Mouse (Mus musculus) embryonic facial prominence, embryonic 11.5 days (tissue): ENCODE data around the gene Bcl7c. TPM values are rescaled to one million over a fixed set of nuclear protein-coding genes. Genes with fewer than 3 reads are reported as not detected.
A peak's percentile ranks its signal among the peaks of the same experiment; 100 is the strongest.

Experiments used
- ATAC-seq: fragments of 200-750 bp; cut with Nextera tagmentation; replicated peaks from 2 replicates; pipeline ENCODE4 v1.8.0; 2017; ENCODE audit warnings: low read depth; ENCODE audit not compliant: insufficient number of reproducible peaks, low FRiP score, low TSS enrichment
- DNase-seq: peaks from one replicate; pipeline ENCODE4 v3.0.0-alpha.2; 2015; ENCODE audit warnings: low spot score
- H3K27ac ChIP-seq: fragments of 300-500 bp; sonication (generic); replicated peaks from 2 replicates; pipeline ENCODE4 v1.5.1; 2014; ENCODE audit warnings: mild to moderate bottlenecking, low read depth, low read length, control low read depth
- H3K27me3 ChIP-seq: fragments of 300-500 bp; sonication (generic); 2 replicates; pipeline ENCODE4 v1.6.1; 2014; ENCODE audit warnings: mild to moderate bottlenecking, low read length, moderate library complexity, mixed read lengths; ENCODE audit not compliant: control insufficient read depth, insufficient read depth
- H3K36me3 ChIP-seq: fragments of 300-500 bp; sonication (generic); replicated peaks from 2 replicates; pipeline ENCODE4 v1.6.1; 2014; ENCODE audit warnings: low read depth, mild to moderate bottlenecking, low read length, moderate library complexity, mixed read lengths; ENCODE audit not compliant: control insufficient read depth, insufficient read depth
- H3K4me1 ChIP-seq: fragments of 300-500 bp; sonication (generic); 2 replicates; pipeline ENCODE4 v1.6.1; 2014; ENCODE audit warnings: low read length, mixed read lengths; ENCODE audit not compliant: control insufficient read depth, insufficient read depth
- H3K4me2 ChIP-seq: fragments of 300-500 bp; sonication (generic); 2 replicates; pipeline ENCODE4 v1.6.1; 2014; ENCODE audit warnings: low read depth, mild to moderate bottlenecking, control low read depth, low read length, moderate library complexity
- H3K4me3 ChIP-seq: fragments of 300-500 bp; sonication (generic); 2 replicates; pipeline ENCODE4 v1.5.1; 2014; ENCODE audit warnings: low read depth, low read length, control low read depth
- H3K9ac ChIP-seq: fragments of 300-500 bp; sonication (generic); replicated peaks from 2 replicates; pipeline ENCODE4 v1.6.1; 2014; ENCODE audit warnings: mild to moderate bottlenecking, control low read depth, low read length
- H3K9me3 ChIP-seq: fragments of 300-500 bp; sonication (generic); replicated peaks from 2 replicates; pipeline ENCODE4 v1.6.1; 2016; ENCODE audit warnings: mild to moderate bottlenecking, low read length, inconsistent platforms, mixed read lengths; ENCODE audit not compliant: control insufficient read depth
- WGBS: fragments of 180-500 bp; shearing (Covaris S2); extraction: QIAGEN DNeasy Blood & Tissue Kit; methylation state at CpG from one replicate; pipeline ENCODE4 v1.1.7; 2014; 5-methylcytosine and 5-hydroxymethylcytosine counted together
- polyA plus RNA-seq: library from polyadenylated mRNA; unstranded; fragments of >200 nt; fragmentation: Nextera tagmentation; extraction: Ambion mirVana; gene quantifications from 2 replicates; pipeline ENCODE4 v1.2.1, GENCODE M21; 2014

Gene Bcl7c
- polyA plus RNA-seq: 84.9 and 86.6 TPM in 2 replicates

DNA sequence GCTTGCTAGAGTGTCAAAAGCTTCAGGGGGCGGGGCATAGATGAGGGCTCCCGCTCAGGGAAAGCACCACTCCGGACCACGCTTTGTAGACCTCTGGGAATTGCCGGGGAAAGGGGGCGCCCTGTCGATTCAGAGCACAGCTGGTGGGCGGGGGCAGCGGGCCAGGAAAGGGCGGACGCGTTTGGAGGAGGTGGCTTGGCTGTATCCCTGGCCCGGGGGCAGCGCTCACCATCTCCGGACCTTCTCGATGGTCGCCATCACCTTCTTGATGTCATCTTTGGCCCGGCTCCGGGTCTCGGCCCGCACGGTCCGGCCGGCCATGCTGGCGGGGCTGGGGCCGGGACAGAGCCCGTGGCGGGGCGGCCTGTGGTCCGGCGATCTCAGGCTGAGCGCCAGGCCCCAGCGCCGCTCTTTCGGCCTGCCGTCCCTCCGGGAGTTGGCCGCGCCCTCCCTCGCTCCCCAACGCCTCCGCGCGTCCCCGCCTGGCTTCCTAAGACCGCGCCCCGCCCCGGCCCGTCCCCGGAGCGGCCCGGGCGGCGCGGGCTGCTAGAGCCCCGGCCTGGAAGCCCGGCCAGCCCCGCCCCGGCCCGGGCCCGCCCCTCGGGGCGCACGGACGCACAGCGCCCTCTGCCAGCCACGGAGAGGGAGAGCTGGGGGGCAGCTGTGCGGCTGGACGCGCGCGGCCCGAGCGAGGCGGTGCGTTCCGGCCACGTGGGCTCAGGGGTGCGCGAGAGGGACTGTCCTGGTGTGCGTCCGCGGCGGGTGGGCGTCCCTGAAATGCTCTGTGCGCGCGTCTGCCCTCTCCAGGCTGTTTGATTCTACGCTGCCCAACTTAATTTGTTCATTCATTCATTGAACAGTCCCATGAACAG lies at the start of gene Bcl7c:
TSS of gene Bcl7c (minus strand) at position 727 of the 872 bp plus-strand sequence.
- no peaks in the 10 kb centered on the region for H3K9me3 ChIP-seq
- DNase-seq (peak; percentile 96), ATAC-seq (peak; percentile 83)
- peak within 1 kb of the TSS; percentile 64 for H3K4me3 ChIP-seq
- under 1% methylated on average over 88 of the region's 90 CpGs for WGBS
- peaks cover 6% of the 10 kb centered on the region for H3K4me1 ChIP-seq
- no peaks in the 10 kb centered on the region for H3K27me3 ChIP-seq
- peak within 1 kb of the TSS; percentile 98 for H3K27ac ChIP-seq
- H3K36me3 ChIP-seq: no peaks in the 10 kb centered on the region
- peak within 1 kb of the TSS; percentile 80 for H3K9ac ChIP-seq
- H3K4me2 ChIP-seq: peak within 1 kb of the TSS; percentile 56

DNA sequence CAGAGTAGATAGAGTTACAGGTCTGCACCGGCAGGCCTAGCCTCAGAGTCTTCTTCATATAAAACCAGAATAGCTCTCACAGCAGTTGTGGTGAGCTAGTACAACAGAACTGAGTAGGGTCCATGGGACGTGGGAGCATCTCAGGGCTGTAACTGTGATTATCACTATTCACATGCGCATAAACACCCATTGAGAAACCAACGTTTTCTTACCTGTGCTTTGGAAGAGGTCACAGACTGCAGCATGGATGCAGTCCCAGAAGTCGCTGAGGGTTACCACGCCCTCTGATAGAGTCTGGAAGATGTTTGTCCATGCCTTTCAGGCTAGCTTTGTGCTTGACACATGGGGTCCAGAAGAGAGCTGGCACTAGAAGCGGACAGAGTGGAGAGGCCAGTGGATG lies 45.0 kb upstream of the Bcl7c start:
- ATAC-seq (no peak), DNase-seq (no peak)
- Histone ChIP-seq H3K9me3 (no peaks in the 10 kb centered on the region), H3K36me3 (peaks cover 33% of the 10 kb centered on the region), H3K4me3 (no peak overlapping the region), H3K27me3 (no peaks in the 10 kb centered on the region), H3K4me1 (no peaks in the 10 kb centered on the region), H3K27ac (no peak overlapping the region), H3K4me2 (no peak overlapping the region), H3K9ac (no peak overlapping the region)
- WGBS: 86% methylated on average over 7 of the region's 7 CpGs

GRCm38 (mm10) chr7:127753158-127753557 lies 44.4 kb upstream of the Bcl7c start:
- DNase-seq (no peak), ATAC-seq (no peak)
- Histone ChIP-seq H3K4me3 (no peak overlapping the region), H3K27ac (no peak overlapping the region), H3K27me3 (no peaks in the 10 kb centered on the region), H3K9ac (no peak overlapping the region), H3K9me3 (no peaks in the 10 kb centered on the region), H3K36me3 (peaks cover 33% of the 10 kb centered on the region), H3K4me1 (no peaks in the 10 kb centered on the region), H3K4me2 (no peak overlapping the region)
- WGBS: 70% methylated on average over 5 of the region's 5 CpGs

DNA sequence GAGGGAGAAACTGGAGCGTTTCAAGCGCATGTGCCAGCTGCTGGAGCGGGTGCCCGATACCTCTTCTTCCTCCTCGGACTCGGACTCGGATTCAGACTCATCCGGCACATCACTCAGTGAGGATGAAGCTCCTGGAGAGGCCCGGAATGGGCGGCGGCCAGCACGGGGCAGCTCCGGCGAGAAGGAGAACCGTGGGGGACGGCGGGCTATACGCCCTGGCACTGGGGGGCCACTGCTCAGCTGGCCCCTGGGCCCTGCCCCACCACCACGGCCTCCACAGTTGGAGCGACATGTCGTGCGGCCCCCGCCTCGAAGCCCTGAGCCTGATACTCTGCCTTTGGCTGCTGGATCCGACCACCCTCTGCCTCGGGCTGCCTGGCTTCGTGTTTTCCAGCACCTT lies 43.3 kb upstream of the Bcl7c start:
- Histone ChIP-seq H3K9ac (no peak overlapping the region), H3K27ac (no peak overlapping the region), H3K9me3 (no peaks in the 10 kb centered on the region), H3K27me3 (no peaks in the 10 kb centered on the region), H3K4me3 (no peak overlapping the region), H3K36me3 (peaks cover 33% of the 10 kb centered on the region), H3K4me1 (no peaks in the 10 kb centered on the region), H3K4me2 (no peak overlapping the region)
- DNase-seq (no peak), ATAC-seq (no peak)
- WGBS: 94% methylated on average over 27 of the region's 27 CpGs

DNA sequence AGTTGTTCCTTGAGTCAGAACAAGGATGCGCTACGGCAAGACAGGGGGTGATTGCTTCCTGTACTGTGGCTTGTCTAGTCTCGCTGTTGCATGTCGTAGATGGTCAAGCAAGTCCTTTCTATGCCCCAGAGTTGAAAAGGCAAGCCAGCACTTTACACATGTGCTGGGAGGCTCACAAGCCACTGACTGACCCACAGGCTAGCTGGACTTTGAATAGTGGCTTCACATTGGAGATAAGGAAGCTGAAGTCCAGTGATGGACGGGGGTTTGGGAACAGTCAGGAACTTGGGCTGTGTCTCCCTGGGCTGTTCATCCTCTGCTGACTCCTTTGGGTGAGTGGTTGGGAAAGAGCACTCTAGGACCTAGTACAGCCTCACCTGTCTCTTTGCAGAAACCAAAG lies 42.9 kb upstream of the Bcl7c start:
- Histone ChIP-seq H3K27ac (no peak overlapping the region), H3K27me3 (no peaks in the 10 kb centered on the region), H3K4me3 (no peak overlapping the region), H3K4me2 (no peak overlapping the region), H3K36me3 (peaks cover 33% of the 10 kb centered on the region), H3K9ac (no peak overlapping the region), H3K4me1 (no peaks in the 10 kb centered on the region), H3K9me3 (no peaks in the 10 kb centered on the region)
- ATAC-seq: no peak
- WGBS: 89% methylated on average over 5 of the region's 5 CpGs
- DNase-seq: no peak

GRCm38 (mm10) chr7:127750131-127751127 lies 41.7 kb upstream of the Bcl7c start:
- DNase-seq: peak; percentile 37
- Histone ChIP-seq H3K9ac (no peak overlapping the region), H3K36me3 (peaks cover 31% of the 10 kb centered on the region)

GRCm38 (mm10) chr7:127748235-127748560 lies 39.5 kb upstream of the Bcl7c start:
- Histone ChIP-seq H3K4me2 (peak overlapping the region; percentile 59; the same call in 1 of the 2 replicates), H3K4me1 (no peaks in the 10 kb centered on the region), H3K9me3 (no peaks in the 10 kb centered on the region), H3K27ac (no peak overlapping the region), H3K4me3 (no peak overlapping the region), H3K27me3 (no peaks in the 10 kb centered on the region), H3K9ac (no peak overlapping the region), H3K36me3 (peaks cover 23% of the 10 kb centered on the region)
- DNase-seq (no peak), ATAC-seq (no peak)
- WGBS: 93% methylated on average over 28 of the region's 28 CpGs

More at GRCm38 (mm10) chr7:127750131-127751127, 41.7 kb upstream of the Bcl7c start:
- Histone ChIP-seq H3K4me1 (no peaks in the 10 kb centered on the region), H3K27ac (no peak overlapping the region), H3K4me2 (no peak overlapping the region), H3K4me3 (no peak overlapping the region), H3K9me3 (no peaks in the 10 kb centered on the region), H3K27me3 (no peaks in the 10 kb centered on the region)
- no peak for ATAC-seq
- WGBS: 85% methylated on average over 19 of the region's 19 CpGs
